Mouse (Mus musculus) thymus, adult 2 months (tissue): Measurements from ENCODE around the gene 6030468B19Rik. TPM values are rescaled to one million over a fixed set of nuclear protein-coding genes. Genes with fewer than 3 reads are reported as not detected.
"Not testable (repeated sequence)": the region's sequence is repeated elsewhere in the genome, so short reads cannot be mapped to it uniquely, and the experiment has no call there.

Experiments used
- DNase-seq: peaks from one replicate; pipeline ENCODE4 v3.0.0; 2021
- H3K27ac ChIP-seq: fragments of 200-500 bp; 2 replicates; pipeline ENCODE4 v1.5.1; 2012; ENCODE audit warnings: low read length, control low read depth; ENCODE audit not compliant: control insufficient read depth, insufficient read depth
- H3K27me3 ChIP-seq: fragments of 200-500 bp; 2 replicates; pipeline ENCODE4 v1.6.1; 2012; ENCODE audit warnings: mild to moderate bottlenecking, low read length, moderate library complexity, mixed read lengths; ENCODE audit not compliant: control insufficient read depth, insufficient read depth
- H3K36me3 ChIP-seq: fragments of 200-500 bp; 2 replicates; pipeline ENCODE4 v1.6.1; 2012; ENCODE audit warnings: mild to moderate bottlenecking, low read length, moderate library complexity; ENCODE audit not compliant: control insufficient read depth, insufficient read depth
- H3K4me1 ChIP-seq: fragments of 200-500 bp; replicated peaks from 2 replicates; pipeline ENCODE4 v1.6.1; 2012; ENCODE audit warnings: low read length; ENCODE audit not compliant: control insufficient read depth, insufficient read depth
- H3K4me3 ChIP-seq: fragments of 200-500 bp; 2 replicates; pipeline ENCODE4 v1.5.1; 2012; ENCODE audit warnings: mild to moderate bottlenecking, low read length, control low read depth, moderate library complexity; ENCODE audit not compliant: control insufficient read depth, insufficient read depth
- CTCF ChIP-seq: fragments of 200-500 bp; IDR thresholded peaks from 2 replicates; pipeline ENCODE4 v1.5.1; 2012; ENCODE audit warnings: mild to moderate bottlenecking, control low read depth, low read length, moderate library complexity, borderline replicate concordance; ENCODE audit not compliant: control insufficient read depth, poor library complexity, insufficient read depth; ENCODE audit errors: extremely low read depth
- POLR2A ChIP-seq: fragments of 200-500 bp; IDR thresholded peaks from 2 replicates; pipeline ENCODE4 v1.6.1; 2012; ENCODE audit warnings: mild to moderate bottlenecking, low read length, control low read depth, moderate library complexity; ENCODE audit not compliant: control insufficient read depth, poor library complexity, insufficient read depth; ENCODE audit errors: extremely low read depth
- WGBS: fragments of 180-500 bp; shearing (Covaris S2); methylation state at CpG from one replicate; pipeline ENCODE4 v1.1.7; 2018; 5-methylcytosine and 5-hydroxymethylcytosine counted together
- polyA plus RNA-seq: library from polyadenylated mRNA; depleted of rRNA; stranded (reverse); fragments of >200 nt; gene quantifications from 2 replicates; pipeline ENCODE4 v1.2.3, GENCODE M21; 2012

Gene 6030468B19Rik
- polyA plus RNA-seq, 1 experiment: 1.7 TPM

DNA sequence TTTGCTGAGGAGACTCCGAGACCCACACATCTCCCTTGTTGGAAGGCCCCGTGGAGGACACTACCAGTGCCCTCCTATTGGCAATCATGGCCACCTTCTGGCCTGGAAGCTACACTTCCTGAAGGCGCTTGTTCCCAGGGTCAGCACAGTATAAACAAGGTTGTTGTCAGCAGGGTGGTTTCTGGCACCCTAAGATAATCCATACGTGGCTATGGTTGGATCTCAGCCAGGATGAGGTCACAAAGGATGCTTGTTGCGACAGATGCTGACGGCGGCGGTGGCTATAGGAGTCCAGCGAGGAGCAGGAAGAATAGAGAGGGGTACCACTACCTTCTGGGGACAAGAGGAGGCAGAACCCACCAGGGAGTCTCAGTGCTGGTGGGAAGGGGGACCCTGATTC, 32.9 kb downstream of the 6030468B19Rik start:
- Histone ChIP-seq H3K36me3 (no peaks in the 10 kb centered on the region), H3K27ac (no peak overlapping the region), H3K4me3 (no peak overlapping the region), H3K4me1 (peaks cover 50% of the 10 kb centered on the region), H3K27me3 (no peaks in the 10 kb centered on the region)
- no peak for TF ChIP-seq CTCF
- no peak for TF ChIP-seq POLR2A
- 92% methylated on average over 9 of the region's 9 CpGs for WGBS
- no peak for DNase-seq

DNA sequence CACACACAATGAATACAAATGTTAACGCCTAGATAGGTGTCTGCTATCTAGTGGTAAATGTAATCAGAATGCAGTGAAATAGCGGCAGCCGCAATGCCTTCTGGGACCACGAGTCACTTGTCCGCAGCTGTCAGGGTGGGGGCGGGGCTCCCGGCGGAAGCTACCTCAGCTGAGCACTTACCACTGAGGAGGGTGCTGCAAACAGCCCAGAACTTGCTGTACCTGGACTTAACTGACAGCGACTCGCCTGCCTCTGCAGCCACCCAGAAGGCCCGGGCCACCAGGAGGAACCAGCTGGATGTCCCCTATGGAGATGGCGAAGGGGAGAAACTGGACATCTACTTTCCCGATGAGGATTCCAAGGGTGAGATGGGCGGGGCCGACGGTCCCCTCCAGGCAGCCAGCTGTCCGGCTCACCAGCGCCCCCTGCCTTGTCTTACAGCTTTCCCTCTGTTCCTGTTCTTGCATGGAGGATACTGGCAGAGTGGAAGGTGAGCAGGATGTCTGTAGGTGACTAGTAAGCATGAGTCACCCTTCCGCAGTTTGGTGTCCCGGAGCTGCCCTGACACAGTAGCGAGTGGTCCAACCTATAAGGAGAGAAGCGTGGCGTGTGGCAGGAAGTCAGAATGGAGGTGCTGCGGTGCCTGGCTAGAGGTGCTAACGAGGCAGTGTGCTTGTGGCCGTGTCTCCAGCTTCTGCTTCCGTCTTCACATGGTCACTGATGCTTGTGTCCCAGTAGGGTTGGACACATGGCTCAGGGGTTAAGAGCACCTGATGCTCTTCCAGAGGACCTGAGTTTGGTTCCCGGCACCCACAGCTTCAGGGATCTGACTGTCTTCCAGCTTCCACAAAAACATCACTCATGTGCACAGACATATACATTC, 34.9 kb downstream of the 6030468B19Rik start:
- peak overlapping the region; percentile 84 for H3K27ac ChIP-seq
- H3K27me3 ChIP-seq: no peaks in the 10 kb centered on the region
- peaks cover 31% of the 10 kb centered on the region for H3K4me1 ChIP-seq
- no peaks in the 10 kb centered on the region for H3K36me3 ChIP-seq
- 6% methylated on average over 28 of the region's 28 CpGs for WGBS
- DNase-seq: peak; percentile 95
- peak; percentile 97 for TF ChIP-seq CTCF
- peak; percentile 54; the same call in 1 of the 2 replicates for TF ChIP-seq POLR2A
- peak overlapping the region; percentile 79 for H3K4me3 ChIP-seq

DNA sequence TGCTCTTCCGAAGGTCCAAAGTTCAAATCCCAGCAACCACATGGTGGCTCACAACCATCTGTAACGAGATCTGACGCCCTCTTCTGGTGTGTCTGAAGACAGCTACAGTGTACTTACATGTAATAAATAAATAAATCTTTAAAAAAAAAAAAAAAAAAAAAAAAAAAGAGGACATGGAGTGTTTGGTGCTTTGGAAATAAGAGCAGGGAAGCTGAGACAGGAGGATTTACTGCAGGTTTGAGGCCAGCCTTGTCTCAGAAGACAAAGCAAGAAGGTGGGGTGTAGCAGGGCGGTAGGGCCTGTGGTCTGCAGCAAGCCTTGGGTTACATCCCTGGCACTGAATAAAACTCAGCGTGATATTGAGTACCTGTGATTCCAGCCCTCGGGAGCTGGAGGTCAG, 36.0 kb downstream of the 6030468B19Rik start:
- WGBS: 92% methylated on average over 5 of the region's 6 CpGs
- DNase-seq, H3K27me3 ChIP-seq, H3K4me3 ChIP-seq, H3K27ac ChIP-seq, H3K36me3 ChIP-seq: not testable (repeated sequence)
- H3K4me1 ChIP-seq: peaks cover 19% of the 10 kb centered on the region

DNA sequence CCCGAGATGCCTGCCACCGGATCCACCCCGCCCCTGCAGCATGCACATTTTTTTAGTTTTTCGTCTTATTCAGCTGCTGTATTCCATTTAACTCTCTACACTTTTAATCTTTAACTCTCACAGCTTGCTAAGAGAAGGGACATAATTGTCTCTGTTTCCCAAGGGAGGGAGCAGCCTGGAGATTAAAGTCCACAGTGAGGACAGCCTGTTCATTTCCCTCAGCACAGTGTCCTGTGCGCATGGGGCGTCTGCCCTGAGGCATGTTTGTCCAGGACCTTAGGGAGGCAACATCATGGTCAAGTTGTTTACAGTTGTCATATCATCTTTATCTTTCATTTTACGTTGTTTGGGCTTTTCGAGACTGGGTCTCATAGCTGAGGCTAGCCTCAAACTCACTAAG, 36.6 kb downstream of the 6030468B19Rik start:
- no peak overlapping the region for H3K27ac ChIP-seq
- WGBS: 96% methylated on average over 8 of the region's 8 CpGs
- no peak for DNase-seq

DNA sequence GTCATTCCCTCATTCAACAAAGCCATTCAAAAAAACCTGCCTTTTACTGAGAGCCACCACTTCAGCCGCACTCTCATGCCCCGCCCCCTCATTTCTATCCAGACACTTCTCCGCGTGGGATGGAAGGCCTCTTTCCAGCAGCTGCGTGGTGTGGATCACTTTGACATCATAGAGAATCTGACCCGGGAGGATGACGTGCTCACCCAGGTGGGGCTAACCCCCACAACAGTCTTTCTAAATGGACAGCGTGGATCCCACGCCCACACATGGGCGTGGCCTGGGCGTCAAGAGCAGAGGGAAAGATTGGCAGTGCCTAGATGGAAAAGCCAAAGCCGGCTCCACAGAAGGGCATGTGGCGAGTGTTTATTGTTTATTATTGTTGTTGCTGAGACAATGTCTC, 38.8 kb downstream of the 6030468B19Rik start:
- Histone ChIP-seq H3K36me3 (no peaks in the 10 kb centered on the region), H3K27me3 (no peaks in the 10 kb centered on the region), H3K4me3 (no peak overlapping the region), H3K4me1 (peaks cover 11% of the 10 kb centered on the region), H3K27ac (no peak overlapping the region)
- WGBS: 73% methylated on average over 13 of the region's 13 CpGs
- DNase-seq: no peak
- TF ChIP-seq CTCF: no peak
- no peak for TF ChIP-seq POLR2A

More for the DNA sequence above, 36.6 kb downstream of the 6030468B19Rik start:
- no peak for TF ChIP-seq POLR2A
- TF ChIP-seq CTCF: no peak
- no peaks in the 10 kb centered on the region for H3K27me3 ChIP-seq
- H3K4me3 ChIP-seq: no peak overlapping the region
- no peaks in the 10 kb centered on the region for H3K36me3 ChIP-seq
- H3K4me1 ChIP-seq: peaks cover 14% of the 10 kb centered on the region

DNA sequence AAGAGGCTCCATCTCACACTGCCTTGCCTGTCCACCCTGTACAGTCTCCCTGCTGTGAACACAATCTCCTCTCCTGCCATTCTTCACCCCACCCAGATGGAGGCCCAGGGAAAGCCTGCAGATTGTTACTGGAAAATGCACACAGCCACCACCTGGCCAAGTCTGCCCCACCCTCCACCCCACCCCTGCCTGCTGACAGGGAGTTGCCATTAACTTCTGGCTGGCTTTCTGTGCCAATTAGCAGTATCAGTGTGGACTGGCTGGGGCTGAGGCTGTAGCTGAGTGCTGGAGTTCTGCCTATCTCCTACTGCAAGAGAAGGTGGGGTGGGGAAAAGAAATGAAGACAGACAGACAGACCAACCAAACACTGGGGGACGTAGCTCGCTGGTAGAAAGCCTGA, 41.1 kb downstream of the 6030468B19Rik start:
- H3K27me3 ChIP-seq: no peaks in the 10 kb centered on the region
- 97% methylated on average over 2 of the region's 2 CpGs for WGBS
- TF ChIP-seq CTCF: no peak
- no peak for TF ChIP-seq POLR2A
- H3K4me1 ChIP-seq: no peaks in the 10 kb centered on the region; the same call in 1 of the 2 replicates
- no peak overlapping the region for H3K4me3 ChIP-seq
- no peak for DNase-seq
- no peaks in the 10 kb centered on the region for H3K36me3 ChIP-seq
- H3K27ac ChIP-seq: no peak overlapping the region
